Mouse (Mus musculus) B cell, adult 62 days (primary cell): ENCODE results near the gene Rdm1. TPM values are rescaled to one million over a fixed set of nuclear protein-coding genes. Genes with fewer than 3 reads are reported as not detected.

Experiments
- total RNA-seq: library from RNA; stranded (reverse); gene quantifications from 4 replicates; pipeline ENCODE4 v1.2.4, GENCODE M21; 2023

Rdm1 gene
- total RNA-seq, result 39.2 to 47.8 TPM (median 45.5 TPM) in 4 replicates

DNA sequence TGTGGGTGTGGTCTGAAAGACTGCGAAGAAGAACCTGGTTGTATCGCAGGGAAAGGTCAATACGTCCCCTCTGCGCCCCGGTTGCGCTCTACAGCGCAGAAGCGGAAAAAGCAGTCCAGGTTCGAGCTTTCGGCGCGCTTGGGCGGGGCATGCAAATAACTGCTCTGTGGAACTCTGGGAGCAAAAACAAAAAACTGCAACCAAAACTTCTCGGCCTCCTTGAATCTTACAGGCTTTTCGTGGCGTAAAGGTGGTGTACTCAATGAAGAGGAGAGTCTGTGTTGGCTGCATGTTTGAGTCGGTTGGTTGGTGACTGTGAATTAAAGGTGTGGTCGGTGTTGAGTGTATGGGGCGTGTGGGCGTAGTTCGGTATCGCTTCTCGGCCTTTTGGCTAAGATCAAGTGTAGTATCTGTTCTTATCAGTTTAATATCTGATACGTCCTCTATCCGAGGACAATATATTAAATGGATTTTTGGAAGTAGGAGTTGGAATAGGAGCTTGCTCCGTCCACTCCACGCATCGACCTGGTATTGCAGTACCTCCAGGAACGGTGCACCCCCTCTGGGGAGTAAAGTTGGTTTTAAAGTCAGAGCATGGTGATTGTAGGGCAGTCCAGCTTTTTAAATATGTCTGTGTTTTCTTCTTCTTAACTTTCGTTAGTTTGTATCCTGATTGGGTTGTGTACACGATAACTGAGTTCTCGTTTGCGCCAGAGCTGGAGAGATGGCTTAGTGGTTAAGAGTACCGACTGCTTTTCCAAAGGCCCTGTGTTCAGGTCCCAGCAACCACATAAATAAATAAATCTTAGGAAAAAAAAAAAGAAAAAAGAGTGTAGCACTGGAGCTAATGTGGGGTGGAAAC lies at the start of gene Rdm1:
Gene Rdm1 (plus strand): TSS at position 201 of the 862 bp plus-strand sequence.

DNA sequence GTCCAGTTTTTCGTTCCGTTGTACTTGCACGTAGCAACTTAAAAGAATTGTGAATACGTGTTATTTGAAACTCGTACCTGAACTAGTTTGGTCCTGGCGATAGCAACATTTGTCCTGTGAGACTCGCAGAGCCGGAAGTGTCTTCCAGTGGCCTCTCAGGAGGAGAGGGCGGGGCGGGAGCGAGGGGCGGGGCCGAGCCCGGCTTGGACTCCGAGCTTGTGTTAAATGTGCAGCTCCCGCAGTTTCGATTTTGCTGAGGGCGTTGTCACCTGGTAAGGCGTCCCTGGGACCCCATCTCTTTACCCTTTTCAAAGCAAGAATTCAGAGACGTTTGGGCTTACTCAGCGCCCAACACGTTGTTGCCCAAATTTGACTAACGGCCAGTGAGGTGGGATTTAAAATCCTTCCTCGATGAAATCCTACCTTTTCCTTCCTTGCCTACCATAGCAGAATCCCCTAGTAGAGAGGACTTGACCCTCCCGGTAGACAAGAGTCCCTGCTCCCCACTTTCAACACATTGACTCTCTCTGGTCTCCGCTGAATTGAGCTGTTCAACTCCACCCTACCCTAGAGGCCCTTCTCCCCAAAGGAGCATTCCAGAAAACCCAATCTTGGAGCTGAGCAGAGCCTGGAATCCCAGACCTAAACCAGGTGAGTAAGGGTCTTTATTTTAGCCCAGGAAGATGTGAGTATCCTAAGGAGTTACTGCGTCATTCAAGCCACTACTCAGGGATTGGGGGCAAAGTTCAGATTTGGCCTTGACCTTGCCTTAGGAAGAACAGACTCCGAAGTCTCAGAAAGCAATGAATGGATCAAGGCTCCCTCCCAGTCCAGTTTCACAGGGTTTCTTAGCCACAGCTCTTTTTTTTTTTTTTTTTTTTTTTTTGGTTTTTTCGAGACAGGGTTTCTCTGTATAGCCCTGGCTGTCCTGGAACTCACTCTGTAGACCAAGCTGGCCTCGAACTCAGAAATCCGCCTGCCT lies 44.6 kb upstream of the Rdm1 start, which contains the start of gene Tmem106a:
Gene Tmem106a (plus strand): TSS at position 189 of the 982 bp plus-strand sequence.

DNA sequence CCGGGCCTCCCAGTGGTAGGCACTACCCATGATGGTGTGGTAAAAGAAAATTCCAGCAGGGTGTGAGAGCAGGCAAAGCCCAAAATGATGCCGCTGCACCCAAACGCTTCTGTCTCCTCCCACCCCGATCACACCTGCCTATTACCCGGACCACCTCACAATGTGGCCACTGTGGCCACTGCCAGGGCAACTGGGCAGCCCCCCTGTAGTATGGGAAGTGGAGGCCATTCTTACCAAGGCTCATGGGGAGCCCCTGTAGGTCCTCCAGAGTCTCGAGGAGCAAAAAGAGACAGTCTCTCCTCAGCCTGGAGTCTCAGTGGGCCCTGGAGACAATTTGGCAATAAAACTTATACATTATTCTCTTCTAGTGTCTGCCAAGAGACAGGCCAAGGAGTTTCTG lies 27.8 kb upstream of the Rdm1 start, which contains the start of gene Gm11634:
Gene Gm11634 (minus strand): TSS at position 101 of the 400 bp plus-strand sequence.

DNA sequence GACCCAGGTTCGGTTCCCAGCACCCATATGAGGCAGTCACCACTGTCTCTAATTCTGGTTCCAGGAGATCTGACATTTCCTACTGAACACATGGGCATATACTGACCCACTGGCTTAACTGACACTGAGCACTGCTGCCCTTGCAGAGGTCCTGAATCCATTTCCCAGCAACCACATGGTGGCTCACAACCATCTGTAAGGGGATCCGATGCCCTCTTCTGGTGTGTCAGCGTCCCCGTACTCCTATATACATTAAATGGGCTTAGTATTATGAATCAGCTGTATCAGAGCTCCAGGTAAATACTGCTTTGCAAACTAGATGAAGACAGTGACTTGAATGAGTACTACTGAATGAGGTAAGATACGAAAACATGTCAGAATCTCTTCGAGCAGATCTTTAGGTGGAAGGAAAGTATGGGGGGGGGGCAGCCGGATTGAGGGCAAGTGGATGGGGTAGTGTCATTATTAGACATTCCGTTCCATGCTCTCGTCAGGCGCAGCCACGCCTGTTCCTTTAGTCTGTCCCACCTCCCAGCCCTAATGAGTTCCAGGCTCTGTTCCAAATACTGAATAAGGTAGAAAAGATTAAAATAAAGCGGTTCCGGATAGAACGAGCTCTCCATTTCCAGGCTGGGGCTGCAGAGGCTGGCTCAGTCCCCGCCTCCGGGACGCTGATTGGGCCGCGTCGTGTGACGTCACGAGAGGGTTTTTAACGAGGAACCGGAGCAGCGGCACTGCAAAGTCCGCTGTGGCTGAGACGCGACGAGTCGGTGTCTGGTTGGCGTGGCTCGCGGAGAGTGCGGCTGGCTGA lies 38.0 kb downstream of the Rdm1 start, which contains the start of gene Arl4d:
Gene Arl4d (plus strand): TSS at position 717 of the 811 bp plus-strand sequence.

Other genes starting within 250 kb of the Rdm1 start
- 21.0 to 29.1 TPM (median 23.2 TPM) in 4 replicates for gene Aarsd1, start 209.6 kb upstream of the Rdm1 start, total RNA-seq
- gene Gm27029, start 202.4 kb upstream of the Rdm1 start, total RNA-seq, result 0.63 to 1.1 TPM (median 0.92 TPM) in 4 replicates
- 19.6 to 22.2 TPM (median 21.1 TPM) in 4 replicates for gene Rundc1, start 202.1 kb upstream of the Rdm1 start, total RNA-seq
- gene Ptges3l, start 201.9 kb upstream of the Rdm1 start, total RNA-seq, result 1.7 to 3.6 TPM (median 1.8 TPM) in 4 replicates
- 121 to 138 TPM (median 128 TPM) in 4 replicates for gene Rpl27, start 184.9 kb upstream of the Rdm1 start, total RNA-seq
- gene Ifi35, start 178.8 kb upstream of the Rdm1 start, total RNA-seq, result 63.3 to 70.8 TPM (median 65.7 TPM) in 4 replicates
- 0.53 to 0.75 TPM (median 0.63 TPM) in 4 replicates for gene Rnd2, start 162.2 kb upstream of the Rdm1 start, total RNA-seq
- 15.8 to 19.6 TPM (median 17.8 TPM) in 4 replicates for gene Vat1, start 161.0 kb upstream of the Rdm1 start, total RNA-seq
- 7.2 to 8.9 TPM (median 8.0 TPM) in 4 replicates for gene Brca1, start 75.2 kb upstream of the Rdm1 start, total RNA-seq
- gene Nbr1, start 75.0 kb upstream of the Rdm1 start, total RNA-seq, result 130 to 160 TPM (median 142 TPM) in 4 replicates
- 5.5 to 7.0 TPM (median 6.3 TPM) in 4 replicates for gene Tmem106a, start 45.0 kb upstream of the Rdm1 start, total RNA-seq
- gene Gm11634, start 27.9 kb upstream of the Rdm1 start, total RNA-seq, result not detected in 4 replicates
- gene Arl4d, start 38.3 kb downstream of the Rdm1 start, total RNA-seq, result 1.1 to 2.3 TPM (median 2.1 TPM) in 4 replicates
- 75.8 to 84.7 TPM (median 83.5 TPM) in 4 replicates for gene Dhx8, start 105.7 kb downstream of the Rdm1 start, total RNA-seq
- not detected in 4 replicates for gene Etv4, start 158.2 kb downstream of the Rdm1 start, total RNA-seq